Mouse (Mus musculus): ENCODE results near the gene Gm5767.
A peak's percentile ranks its signal among the peaks of the same experiment; 100 is the strongest.

Gm5767 gene

GRCm38 (mm10) chr16:8670041-8671035 is 10.2 kb upstream of the Gm5767 start:
- no peak for DNase-seq

- peak; percentile 98 for DNase-seq
Observed at GRCm38 (mm10) chr16:8671551-8672349, 8.8 kb upstream of the Gm5767 start, which contains the start of gene Carhsp1. Gene Carhsp1, minus strand, starts transcription at chr16:8672155.

- no peak for DNase-seq
Observed at GRCm38 (mm10) chr16:8672350-8672687, 8.3 kb upstream of the Gm5767 start.

GRCm38 (mm10) chr16:8672811-8673210 is 7.8 kb upstream of the Gm5767 start:
- DNase-seq, result no peak

GRCm38 (mm10) chr16:8673343-8673742 is 7.2 kb upstream of the Gm5767 start:
- DNase-seq, result no peak

- peak; percentile 73 for DNase-seq
Observed at GRCm38 (mm10) chr16:8674165-8674564, 6.4 kb upstream of the Gm5767 start.

GRCm38 (mm10) chr16:8675559-8675958 is 5.0 kb upstream of the Gm5767 start:
- peak; percentile 85 for DNase-seq

GRCm38 (mm10) chr16:8676228-8676627 is 4.3 kb upstream of the Gm5767 start:
- DNase-seq, result peak; percentile 76

- DNase-seq, result peak; percentile 71
Observed at GRCm38 (mm10) chr16:8676800-8677199, 3.8 kb upstream of the Gm5767 start.

GRCm38 (mm10) chr16:8678035-8678434 is 2.5 kb upstream of the Gm5767 start:
- DNase-seq, result peak; percentile 75

- DNase-seq, result peak; percentile 74
Observed at GRCm38 (mm10) chr16:8678676-8679075, 1.9 kb upstream of the Gm5767 start.

- DNase-seq, result no peak
Observed at GRCm38 (mm10) chr16:8679780-8680179, 790 bp upstream of the Gm5767 start.

GRCm38 (mm10) chr16:8685087-8685486 is 4.5 kb downstream of the Gm5767 start:
- no peak for DNase-seq

GRCm38 (mm10) chr16:8686121-8686870 is 5.7 kb downstream of the Gm5767 start:
- peak; percentile 90 for DNase-seq

- peak; percentile 96 for DNase-seq
Observed at GRCm38 (mm10) chr16:8686871-8687535, 6.4 kb downstream of the Gm5767 start.

GRCm38 (mm10) chr16:8687559-8688112 is 7.1 kb downstream of the Gm5767 start:
- DNase-seq, result peak; percentile 51

GRCm38 (mm10) chr16:8689979-8690656 is 9.5 kb downstream of the Gm5767 start:
- DNase-seq, result no peak

GRCm38 (mm10) chr16:8691206-8691605 is 10.6 kb downstream of the Gm5767 start:
- DNase-seq, result no peak

- DNase-seq, result no peak
Observed at GRCm38 (mm10) chr16:8699556-8699955, 19.0 kb downstream of the Gm5767 start.

GRCm38 (mm10) chr16:8700586-8700985 is 20.0 kb downstream of the Gm5767 start:
- no peak for DNase-seq

GRCm38 (mm10) chr16:8711998-8712397 is 31.4 kb downstream of the Gm5767 start:
- no peak for DNase-seq

Measured in liver (tissue).